Comparison of ENCODE assay signal across 14 mouse cellular contexts in genomic region chr9:49679270-49679669, GRCm38 (mm10).
"Had no signal": no experiment of that assay in that cellular context is flagged by ENCODE, and none has a peak within 500 bp of the region (broad histone marks: within the 10 kb centered on the region; RNA-seq: fewer than 3 reads in every experiment).

No protein-coding gene starts in this region.

- H3K9me3 ChIP-seq: intestine, embryonic 15.5 days; limb, embryonic 15.5 days; liver, embryonic 12.5 days; midbrain, embryonic 12.5 days; neural tube, embryonic 12.5 days had no signal

- H3K9ac ChIP-seq: intestine, embryonic 15.5 days; limb, embryonic 15.5 days; liver, embryonic 12.5 days; lung, embryonic 14.5 days; midbrain, embryonic 12.5 days; neural tube, embryonic 12.5 days had no signal

- H3K27me3 ChIP-seq: intestine, embryonic 15.5 days; limb, embryonic 15.5 days; liver, embryonic 12.5 days; midbrain, embryonic 12.5 days; neural tube, embryonic 12.5 days had no signal

- H3K36me3 ChIP-seq: intestine, embryonic 15.5 days; limb, embryonic 15.5 days; liver, embryonic 12.5 days; midbrain, embryonic 12.5 days; neural tube, embryonic 12.5 days had no signal

- H3K27ac ChIP-seq: intestine, embryonic 15.5 days; left cerebral cortex, adult 2 months; limb, embryonic 15.5 days; liver, embryonic 12.5 days; midbrain, embryonic 12.5 days; neural tube, embryonic 12.5 days had no signal

- DNase-seq: kidney, adult 18-20 months; kidney, postnatal 14 days; lung, embryonic 14.5 days; lung, postnatal 14 days; retina, postnatal 1 day; right cerebral cortex, postnatal 4 days; thymus, postnatal 36 days had no signal

- H3K4me2 ChIP-seq: intestine, embryonic 15.5 days; limb, embryonic 15.5 days; liver, embryonic 12.5 days; lung, embryonic 14.5 days; midbrain, embryonic 12.5 days; neural tube, embryonic 12.5 days had no signal

- ATAC-seq: intestine, embryonic 15.5 days; liver, embryonic 12.5 days had no signal

- H3K4me3 ChIP-seq: intestine, embryonic 15.5 days; left cerebral cortex, adult 2 months; limb, embryonic 15.5 days; liver, embryonic 12.5 days; midbrain, embryonic 12.5 days; myocyte; neural tube, embryonic 12.5 days had no signal

- H3K4me1 ChIP-seq: intestine, embryonic 15.5 days; liver, embryonic 12.5 days had no signal
